In the genomic region with DNA sequence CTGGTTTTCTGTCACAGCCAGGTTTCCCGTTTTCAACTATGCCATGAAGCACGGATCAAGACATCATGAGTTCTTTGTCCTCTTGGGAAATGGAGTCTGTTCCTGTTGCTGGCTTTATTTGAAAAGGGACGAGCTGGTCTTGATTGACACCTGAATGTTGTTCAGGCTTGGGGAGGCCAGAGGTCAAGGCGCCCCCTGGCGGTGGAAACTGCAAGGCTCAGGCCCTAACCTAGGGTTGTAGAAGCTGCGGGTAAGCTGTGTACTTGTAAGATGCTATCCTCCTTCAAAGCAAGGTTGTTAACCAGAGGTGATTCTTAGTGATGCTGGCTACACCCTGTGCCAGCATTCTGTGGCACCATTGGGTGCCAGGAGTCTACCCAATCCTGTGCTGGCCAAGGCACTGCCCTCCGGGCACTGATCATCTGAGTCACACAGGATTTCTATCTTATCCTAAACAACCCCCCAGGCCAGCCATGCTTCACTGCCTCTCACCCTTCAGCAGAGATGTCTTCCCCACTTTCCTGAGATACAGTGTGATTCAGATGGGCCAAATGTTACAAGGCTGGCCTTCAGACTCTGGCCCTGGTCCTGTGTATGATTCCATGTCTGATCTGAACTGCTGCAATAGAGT, we compare ENCODE assay signal across 9 mouse cellular contexts. TPM values are rescaled to one million over a fixed set of nuclear protein-coding genes. Genes with fewer than 3 reads are reported as not detected.
A peak's percentile ranks its signal among the peaks of the same experiment; 100 is the strongest.
DNase-seq lines count a peak whose midpoint lies in the region; ATAC-seq and TF ChIP-seq lines count a peak whose summit lies in the region.
"Had no signal": no experiment of that assay in that cellular context is flagged by ENCODE, and none has a peak within 500 bp of the region (broad histone marks: within the 10 kb centered on the region; RNA-seq: fewer than 3 reads in every experiment).

No protein-coding gene starts in this region.

- 26% methylated on average over 7 of the region's 7 CpGs for WGBS in midbrain, embryonic 14.5 days
- 22% methylated on average over 7 of the region's 7 CpGs for WGBS in midbrain, embryonic 15.5 days
- 32% methylated on average over 7 of the region's 7 CpGs for WGBS in intestine, postnatal 0 days

- H3K4me2 ChIP-seq in midbrain, embryonic 14.5 days (ENCODE audit: low read length) = no peak overlapping the region
- no peak overlapping the region for H3K4me2 ChIP-seq in midbrain, embryonic 15.5 days
- no peak overlapping the region for H3K4me2 ChIP-seq in intestine, postnatal 0 days (replicated peaks; ENCODE audit: low read depth)
- H3K4me2 ChIP-seq: neural tube, embryonic 12.5 days had no signal

- H3K9me3 ChIP-seq in midbrain, embryonic 14.5 days (ENCODE audit: control insufficient read depth, low read length) = no peaks in the 10 kb centered on the region
- H3K9me3 ChIP-seq in midbrain, embryonic 15.5 days = no peaks in the 10 kb centered on the region
- no peaks in the 10 kb centered on the region for H3K9me3 ChIP-seq in intestine, postnatal 0 days (ENCODE audit: control insufficient read depth)
- H3K9me3 ChIP-seq: neural tube, embryonic 12.5 days had no signal

- H3K4me3 ChIP-seq in midbrain, embryonic 14.5 days (replicated peaks; ENCODE audit: low read depth, low read length) = no peak overlapping the region
- no peak overlapping the region for H3K4me3 ChIP-seq in midbrain, embryonic 15.5 days
- no peak overlapping the region for H3K4me3 ChIP-seq in intestine, postnatal 0 days (ENCODE audit: low read depth, low read length)
- H3K4me3 ChIP-seq: neural tube, embryonic 12.5 days had no signal

- H3K27me3 ChIP-seq in midbrain, embryonic 14.5 days (ENCODE audit: control insufficient read depth, insufficient read depth, low read length) = no peaks in the 10 kb centered on the region
- no peaks in the 10 kb centered on the region for H3K27me3 ChIP-seq in midbrain, embryonic 15.5 days (replicated peaks)
- no peaks in the 10 kb centered on the region for H3K27me3 ChIP-seq in intestine, postnatal 0 days (replicated peaks; ENCODE audit: control insufficient read depth, insufficient read depth, low read length)
- H3K27me3 ChIP-seq: neural tube, embryonic 12.5 days had no signal

- no peak overlapping the region for H3K9ac ChIP-seq in midbrain, embryonic 14.5 days (replicated peaks; ENCODE audit: low read length)
- H3K9ac ChIP-seq in midbrain, embryonic 15.5 days = no peak overlapping the region
- H3K9ac ChIP-seq in intestine, postnatal 0 days (ENCODE audit: low read depth, low read length) = no peak overlapping the region
- H3K9ac ChIP-seq: neural tube, embryonic 12.5 days had no signal

- H3K4me1 ChIP-seq in midbrain, embryonic 14.5 days (ENCODE audit: control insufficient read depth, insufficient read depth, low read length) = no peaks in the 10 kb centered on the region
- H3K4me1 ChIP-seq in midbrain, embryonic 15.5 days = no peaks in the 10 kb centered on the region
- no peaks in the 10 kb centered on the region for H3K4me1 ChIP-seq in intestine, postnatal 0 days (replicated peaks; ENCODE audit: control insufficient read depth, insufficient read depth, low read length)
- H3K4me1 ChIP-seq: neural tube, embryonic 12.5 days had no signal

- TF ChIP-seq CTCF in intestine, postnatal 0 days (IDR thresholded peaks at IDR 0.05; ENCODE audit: low read depth) = peak; percentile 92

- H3K36me3 ChIP-seq in midbrain, embryonic 14.5 days (ENCODE audit: control insufficient read depth, insufficient read depth, low read length) = no peaks in the 10 kb centered on the region
- H3K36me3 ChIP-seq in midbrain, embryonic 15.5 days (replicated peaks) = no peaks in the 10 kb centered on the region
- H3K36me3 ChIP-seq in intestine, postnatal 0 days (ENCODE audit: control insufficient read depth, insufficient read depth) = no peaks in the 10 kb centered on the region
- H3K36me3 ChIP-seq: neural tube, embryonic 12.5 days had no signal

- no peak overlapping the region for H3K27ac ChIP-seq in midbrain, embryonic 14.5 days (replicated peaks; ENCODE audit: low read depth, low read length)
- H3K27ac ChIP-seq in midbrain, embryonic 15.5 days = no peak overlapping the region
- H3K27ac ChIP-seq in intestine, postnatal 0 days (ENCODE audit: low read depth, low read length) = no peak overlapping the region
- H3K27ac ChIP-seq: neural tube, embryonic 12.5 days had no signal

- peak; percentile 62 for DNase-seq in midbrain, embryonic 14.5 days
- DNase-seq in adrenal gland, adult 18-20 months (ENCODE audit: low spot score in 2 of 2) = peak; percentile 63 to 77
- peak; percentile 61 for DNase-seq in embryo, embryonic 9.5 days (ENCODE audit: extremely low spot score)
- DNase-seq in lung, postnatal 14 days = peak; percentile 83
- DNase-seq in spleen, postnatal 10 days (ENCODE audit: low spot score in 2 of 2) = peak; percentile 73 to 88
- DNase-seq in yolk sac, embryonic 10.5 days (ENCODE audit: low spot score) = no peak

- ATAC-seq in midbrain, embryonic 14.5 days (ENCODE audit: low FRiP score, low TSS enrichment) = no peak
- ATAC-seq in midbrain, embryonic 15.5 days (replicated peaks) = no peak
- peak; percentile 69; the same call in 1 of the 2 replicates for ATAC-seq in intestine, postnatal 0 days

RNA-seq across cellular contexts. Expression of a gene that starts 11.6 kb away (rescaled TPM):
- 1.9 and 4.6 TPM in 2 replicates for polyA plus RNA-seq in midbrain, embryonic 14.5 days (2014; fragmentation: Nextera tagmentation; extraction: Ambion mirVana)
- polyA plus RNA-seq in midbrain, embryonic 15.5 days (2015; fragmentation: Nextera tagmentation; extraction: Ambion mirVana) = 4.8 and 5.4 TPM in 2 replicates
- 10 to 100 TPM; 15.8 to 29.3 TPM for total RNA-seq in adrenal gland, adult 18-20 months (2021)
- 2.5 and 3.1 TPM in 2 replicates for polyA plus RNA-seq in intestine, postnatal 0 days (2015; fragmentation: Nextera tagmentation; extraction: Ambion mirVana)

RNA-seq across cellular contexts. Expression of a gene that starts 34.9 kb away (rescaled TPM):
- 13.0 and 16.6 TPM in 2 replicates for polyA plus RNA-seq in midbrain, embryonic 14.5 days (2014; fragmentation: Nextera tagmentation; extraction: Ambion mirVana)
- polyA plus RNA-seq in midbrain, embryonic 15.5 days (2015; fragmentation: Nextera tagmentation; extraction: Ambion mirVana) = 22.1 and 24.4 TPM in 2 replicates
- under 1 TPM; 0.56 to 0.80 TPM for total RNA-seq in adrenal gland, adult 18-20 months (2021)
- 13.3 and 14.0 TPM in 2 replicates for polyA plus RNA-seq in intestine, postnatal 0 days (2015; fragmentation: Nextera tagmentation; extraction: Ambion mirVana)
